Mouse (Mus musculus) kidney, postnatal 10 days (tissue): Measurements from ENCODE around the gene Alpk3.
"Not testable (repeated sequence)": the region's sequence is repeated elsewhere in the genome, so short reads cannot be mapped to it uniquely, and the experiment has no call there.

ENCODE experiments used
- DNase-seq: peaks from one replicate; pipeline ENCODE4 v3.0.0; 2021; ENCODE audit warnings: mixed read lengths

Alpk3 gene

GRCm38 (mm10) chr7:81133416-81133815, 76.0 kb downstream of the Alpk3 start:
- DNase-seq: no peak

GRCm38 (mm10) chr7:81133941-81134340, 76.5 kb downstream of the Alpk3 start:
- no peak for DNase-seq

GRCm38 (mm10) chr7:81134614-81135067, 77.2 kb downstream of the Alpk3 start:
- DNase-seq: peak; percentile 84

GRCm38 (mm10) chr7:81137292-81137691, 79.9 kb downstream of the Alpk3 start:
- no peak for DNase-seq

- peak; percentile 70 for DNase-seq
Measured at GRCm38 (mm10) chr7:81139100-81139499, 81.7 kb downstream of the Alpk3 start.

- no peak for DNase-seq
Measured at GRCm38 (mm10) chr7:81139671-81140404, 82.4 kb downstream of the Alpk3 start.

- DNase-seq: no peak
Measured at GRCm38 (mm10) chr7:81141541-81141940, 84.1 kb downstream of the Alpk3 start.

GRCm38 (mm10) chr7:81143056-81143455, 85.7 kb downstream of the Alpk3 start:
- DNase-seq: not testable (repeated sequence)

GRCm38 (mm10) chr7:81149759-81150158, 92.4 kb downstream of the Alpk3 start:
- peak; percentile 2 for DNase-seq

GRCm38 (mm10) chr7:81151216-81151615, 93.8 kb downstream of the Alpk3 start:
- no peak for DNase-seq

- peak; percentile 4 for DNase-seq
Measured at GRCm38 (mm10) chr7:81152306-81152705, 94.9 kb downstream of the Alpk3 start.

- no peak for DNase-seq
Measured at GRCm38 (mm10) chr7:81152826-81153225, 95.4 kb downstream of the Alpk3 start.

GRCm38 (mm10) chr7:81153327-81153726, 95.9 kb downstream of the Alpk3 start:
- DNase-seq: no peak

- DNase-seq: not testable (repeated sequence)
Measured at GRCm38 (mm10) chr7:81154244-81154643, 96.8 kb downstream of the Alpk3 start.

GRCm38 (mm10) chr7:81154960-81155359, 97.6 kb downstream of the Alpk3 start:
- DNase-seq: peak; percentile 76
